Mouse (Mus musculus): ENCODE results near the gene Gna12.

- TF ChIP-seq CTCF (IDR thresholded peaks at IDR 0.05; ENCODE audit: extremely low read depth, insufficient read length, insufficient replicate concordance, low read depth, low read length) (no peak), POLR2A (IDR thresholded peaks at IDR 0.05; ENCODE audit: low read depth, low read length) (no peak)
Measured at GRCm38 (mm10) chr5:140820539-140820938, 9.7 kb downstream of the Gna12 start.
